Mouse (Mus musculus) testis, adult 2 months (tissue): ENCODE data around the gene Cwc22.

Experiments used
- CTCF ChIP-seq: fragments of 200-500 bp; IDR thresholded peaks from 2 replicates; pipeline ENCODE4 v1.5.1; 2012; ENCODE audit warnings: low read depth, mild to moderate bottlenecking, inconsistent platforms, low read length, moderate library complexity; ENCODE audit not compliant: control insufficient read depth, insufficient read depth, insufficient replicate concordance
- POLR2A ChIP-seq: fragments of 200-500 bp; IDR thresholded peaks from 2 replicates; pipeline ENCODE4 v1.6.1; 2012; ENCODE audit warnings: low read depth, mild to moderate bottlenecking, inconsistent platforms, low read length, moderate library complexity; ENCODE audit not compliant: control insufficient read depth

GRCm38 (mm10) chr2:77889401-77889800, 56.8 kb downstream of the Cwc22 start:
- no peak for TF ChIP-seq CTCF
- no peak for TF ChIP-seq POLR2A
